Mouse (Mus musculus) gastrocnemius, adult 2 months (tissue): ENCODE measurements around the gene Actr2. TPM values are rescaled to one million over a fixed set of nuclear protein-coding genes. Genes with fewer than 3 reads are reported as not detected.
"Not testable (repeated sequence)": the region's sequence is repeated elsewhere in the genome, so short reads cannot be mapped to it uniquely, and the experiment has no call there.

Source experiments
- DNase-seq: peaks from one replicate; pipeline ENCODE4 v3.0.0; 2022
- H3K27ac ChIP-seq: fragments of 200-600 bp; 2 replicates; pipeline ENCODE4 v1.8.1; 2022; ENCODE audit warnings: mild to moderate bottlenecking
- H3K4me3 ChIP-seq: fragments of 200-600 bp; 2 replicates; pipeline ENCODE4 v1.8.1; 2022; ENCODE audit warnings: mild to moderate bottlenecking, moderate library complexity
- CTCF ChIP-seq: fragments of 200-600 bp; IDR thresholded peaks from 2 replicates; pipeline ENCODE4 v1.8.1; 2022; ENCODE audit warnings: antibody characterized with exemption, mild to moderate bottlenecking, moderate library complexity
- intact Hi-C: fragments of 180-260 bp; cut with DNase I; formaldehyde crosslinking; loops from one replicate; pipeline ENCODE4 v1.15.1; 2025
- total RNA-seq, 2 experiments: library from RNA; stranded (reverse); gene quantifications; 2 replicates each; pipeline ENCODE4 v1.2.3; 2021

The Actr2 gene
- total RNA-seq, 2 experiments from 2014 or later = 35.8 to 44.1 TPM

DNA sequence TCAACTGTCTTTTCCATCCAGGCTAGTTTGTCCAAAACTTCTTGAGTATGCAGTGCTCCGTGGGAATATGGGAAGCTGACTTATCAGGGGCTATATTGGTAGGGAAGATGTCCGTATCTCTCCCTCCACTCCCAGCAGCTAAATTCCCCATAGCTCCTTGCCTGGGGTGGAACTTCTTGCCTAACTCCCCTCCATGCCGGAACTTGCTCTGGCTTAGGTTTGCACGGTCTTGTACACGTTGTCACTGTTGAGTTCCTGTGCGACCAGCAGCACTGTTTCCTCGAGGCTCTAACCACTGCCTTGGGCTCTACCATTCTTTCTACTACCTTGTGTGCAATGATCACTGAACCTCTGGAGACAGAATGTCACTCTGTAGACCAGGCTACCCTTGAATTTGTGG is 4.6 kb downstream of the Actr2 start:
- no peak for DNase-seq
- TF ChIP-seq CTCF = no peak
- intact Hi-C loops = no loop called here

GRCm38 (mm10) chr11:20107683-20108082 is 5.0 kb downstream of the Actr2 start:
- DNase-seq = no peak
- H3K27ac ChIP-seq = no peak overlapping the region
- no peak overlapping the region for H3K4me3 ChIP-seq
- intact Hi-C loops = no loop called here
- no peak for TF ChIP-seq CTCF

More for the DNA sequence above, 4.6 kb downstream of the Actr2 start:
- H3K27ac ChIP-seq = no peak overlapping the region
- no peak overlapping the region for H3K4me3 ChIP-seq

DNA sequence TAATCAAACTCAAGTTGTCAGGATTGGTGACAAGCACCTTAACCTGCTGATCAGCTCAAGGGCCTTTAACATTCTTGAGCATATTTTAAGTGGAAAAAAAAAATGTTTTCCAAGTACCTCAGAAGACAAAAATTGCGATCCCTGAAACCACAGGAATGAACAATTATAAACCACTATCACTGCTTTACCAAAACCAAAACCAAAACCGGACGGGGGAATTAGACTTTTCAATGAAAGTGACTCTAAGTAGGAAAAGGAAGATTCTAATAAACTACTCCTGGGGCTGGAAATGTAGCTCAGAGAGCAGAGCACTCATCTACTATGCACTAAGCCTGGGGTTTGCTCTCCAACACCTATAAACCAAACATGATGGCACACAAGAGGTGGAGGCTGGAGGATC is 5.8 kb downstream of the Actr2 start:
- no peak for DNase-seq
- Histone ChIP-seq H3K4me3 (no peak overlapping the region), H3K27ac (no peak overlapping the region)
- intact Hi-C loops = no loop called here
- no peak for TF ChIP-seq CTCF

DNA sequence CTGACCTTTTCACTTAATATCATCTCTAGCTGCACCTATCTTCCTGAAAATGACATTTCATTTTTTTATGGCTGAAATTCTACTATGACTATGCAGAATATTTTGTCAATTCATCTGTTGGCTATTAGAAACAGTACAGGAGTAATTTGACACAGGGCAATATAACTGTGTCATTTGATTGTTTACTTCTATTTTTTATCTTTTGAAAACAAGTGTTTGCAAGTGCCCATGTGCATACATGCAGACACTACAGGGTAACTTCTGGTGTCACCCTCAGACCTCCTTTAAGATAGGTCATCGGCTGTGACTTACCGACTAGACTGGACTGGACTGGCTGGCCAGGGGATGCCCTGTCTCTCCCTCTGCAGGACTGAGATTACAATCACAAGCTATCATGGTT is 8.8 kb downstream of the Actr2 start:
- TF ChIP-seq CTCF = no peak
- no peak for DNase-seq
- no peak overlapping the region; the same call in 1 of the 2 replicates for H3K27ac ChIP-seq
- H3K4me3 ChIP-seq = no peak overlapping the region
- intact Hi-C loops = no loop called here

DNA sequence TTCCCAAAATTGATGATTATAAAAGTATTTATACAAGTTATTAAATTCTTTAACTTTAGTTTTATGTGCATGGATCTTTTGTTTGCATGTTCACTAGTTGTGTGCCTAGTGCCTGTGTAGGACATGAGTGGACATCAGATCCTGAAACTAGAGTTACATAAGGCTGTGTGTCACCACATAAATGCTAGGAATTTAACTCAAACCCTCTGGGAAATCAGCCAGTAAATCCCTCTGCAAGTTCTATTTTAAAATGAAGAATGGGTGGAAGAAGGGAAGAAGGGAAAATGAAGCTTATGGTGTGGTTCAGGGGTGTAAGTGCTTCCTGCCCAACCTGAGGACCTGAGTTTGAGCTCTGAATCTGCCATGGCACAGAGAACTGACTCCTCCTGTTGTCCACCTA is 26.4 kb downstream of the Actr2 start:
- DNase-seq = no peak
- TF ChIP-seq CTCF = no peak
- Histone ChIP-seq H3K4me3 (no peak overlapping the region), H3K27ac (no peak overlapping the region)
- intact Hi-C loops = no loop called here

DNA sequence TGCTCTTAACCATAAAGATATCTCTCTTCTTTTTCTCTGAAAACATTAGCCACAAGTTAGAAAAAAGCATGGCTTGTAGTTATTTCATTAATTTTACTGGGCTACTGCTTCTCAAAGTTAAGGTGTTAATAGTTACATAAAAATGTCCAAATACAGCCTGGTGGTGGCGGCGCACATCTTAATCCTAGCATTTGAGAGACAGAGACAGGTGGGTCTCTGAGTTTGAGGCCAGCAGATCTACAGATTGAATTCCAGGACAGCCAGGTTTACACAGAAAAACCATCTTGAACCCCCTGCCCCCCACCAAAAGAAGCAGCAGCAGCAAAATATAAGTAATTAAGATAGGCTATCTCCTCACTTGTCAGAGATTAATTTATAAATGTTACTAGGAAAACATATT is 27.1 kb downstream of the Actr2 start:
- Histone ChIP-seq H3K27ac (no peak overlapping the region), H3K4me3 (no peak overlapping the region)
- intact Hi-C loops = no loop called here
- TF ChIP-seq CTCF = no peak
- DNase-seq = no peak

DNA sequence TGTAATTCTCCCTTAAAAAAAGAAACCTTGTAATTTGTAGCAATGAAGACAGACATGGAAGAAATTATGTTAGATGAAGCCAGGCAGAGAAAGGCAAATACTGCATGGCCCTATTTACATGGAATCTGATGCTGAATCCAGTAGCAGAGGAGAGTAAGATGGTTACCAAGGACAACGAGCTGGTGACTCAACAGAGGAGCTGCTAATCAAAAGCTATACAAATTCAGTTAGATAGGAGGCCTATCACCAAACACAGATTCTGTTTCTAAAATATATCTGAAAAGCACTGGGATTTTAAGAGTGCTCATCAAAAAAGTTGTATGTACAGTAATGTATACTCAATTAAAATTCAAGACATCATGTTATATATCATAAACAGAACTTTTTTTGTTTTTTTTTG is 37.3 kb downstream of the Actr2 start:
- Histone ChIP-seq H3K4me3 (no peak overlapping the region), H3K27ac (no peak overlapping the region)
- intact Hi-C loops = no loop called here
- no peak for TF ChIP-seq CTCF
- no peak for DNase-seq

DNA sequence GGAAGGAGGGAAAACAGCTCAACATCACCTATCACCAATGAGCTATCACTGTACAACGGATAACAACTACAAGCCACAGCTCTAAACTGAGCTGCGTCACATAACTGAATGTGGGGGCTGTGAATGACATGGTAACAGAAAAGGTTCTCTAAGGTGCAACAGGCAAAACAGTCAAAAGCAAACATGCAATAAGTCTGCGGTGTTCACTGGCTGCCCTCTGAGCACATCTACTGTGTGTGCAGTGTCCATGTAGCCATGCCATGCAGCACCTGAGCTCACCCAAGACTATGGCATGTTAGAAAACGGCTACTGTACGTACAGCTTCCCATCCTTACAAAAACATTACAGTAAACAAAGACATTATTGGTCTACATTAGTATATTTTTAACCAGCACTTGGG is 39.9 kb downstream of the Actr2 start:
- intact Hi-C loops = loop anchor here (2.0 kb wide), 1 partner anchor 250 kb away; no protein-coding TSS in a partner anchor
- no peak overlapping the region for H3K27ac ChIP-seq
- no peak for DNase-seq
- TF ChIP-seq CTCF = no peak
- H3K4me3 ChIP-seq = no peak overlapping the region

DNA sequence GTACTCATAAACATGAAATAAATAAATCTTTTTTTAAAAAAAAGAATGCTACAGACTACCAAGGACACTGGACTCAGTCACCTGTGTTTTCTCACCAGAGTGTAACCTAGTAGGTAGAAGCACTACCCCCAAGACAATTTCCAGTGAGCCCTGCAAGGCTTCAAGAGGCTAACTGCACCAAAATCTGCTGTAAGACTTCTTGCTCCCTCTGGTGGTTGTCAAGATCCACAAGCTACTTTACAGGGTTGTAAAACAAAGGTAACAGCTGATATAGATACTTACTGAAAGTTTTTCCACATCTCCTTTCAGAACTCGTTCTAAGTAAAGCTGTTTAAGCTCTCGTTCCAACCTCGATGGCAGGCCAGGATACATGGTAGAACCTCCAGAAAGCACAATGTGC is 40.5 kb downstream of the Actr2 start:
- no peak overlapping the region for H3K27ac ChIP-seq
- H3K4me3 ChIP-seq = no peak overlapping the region
- peak; percentile 81 for TF ChIP-seq CTCF
- intact Hi-C loops = loop anchor here (2.0 kb wide), 1 partner anchor 249 kb away; no protein-coding TSS in a partner anchor
- DNase-seq = no peak

GRCm38 (mm10) chr11:20068346-20069004 is 44.2 kb downstream of the Actr2 start:
- no peak for DNase-seq
- TF ChIP-seq CTCF = no peak
- Histone ChIP-seq H3K4me3 (no peak overlapping the region), H3K27ac (no peak overlapping the region)
- intact Hi-C loops = no loop called here

DNA sequence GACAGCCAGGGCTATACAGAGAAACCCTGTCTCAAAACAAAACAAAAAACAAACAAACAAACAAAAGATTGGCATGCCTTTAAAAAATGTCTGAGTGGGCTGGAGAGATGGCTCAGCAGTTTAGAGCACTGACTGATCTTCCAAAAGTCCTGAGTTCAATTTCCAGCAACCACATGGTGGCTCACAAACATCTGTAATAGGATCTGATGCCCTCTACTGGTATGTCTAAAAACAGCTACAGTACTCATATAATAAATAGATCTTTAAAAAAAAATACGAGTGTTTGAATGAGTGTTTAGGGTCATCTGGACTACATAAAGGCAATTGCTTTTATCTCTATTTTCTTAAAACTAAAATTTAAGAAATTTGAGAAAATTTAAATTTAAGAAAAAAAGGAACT is 45.2 kb downstream of the Actr2 start:
- H3K4me3 ChIP-seq = no peak overlapping the region
- TF ChIP-seq CTCF = peak; percentile 56
- intact Hi-C loops = no loop called here
- no peak overlapping the region for H3K27ac ChIP-seq
- DNase-seq = no peak

DNA sequence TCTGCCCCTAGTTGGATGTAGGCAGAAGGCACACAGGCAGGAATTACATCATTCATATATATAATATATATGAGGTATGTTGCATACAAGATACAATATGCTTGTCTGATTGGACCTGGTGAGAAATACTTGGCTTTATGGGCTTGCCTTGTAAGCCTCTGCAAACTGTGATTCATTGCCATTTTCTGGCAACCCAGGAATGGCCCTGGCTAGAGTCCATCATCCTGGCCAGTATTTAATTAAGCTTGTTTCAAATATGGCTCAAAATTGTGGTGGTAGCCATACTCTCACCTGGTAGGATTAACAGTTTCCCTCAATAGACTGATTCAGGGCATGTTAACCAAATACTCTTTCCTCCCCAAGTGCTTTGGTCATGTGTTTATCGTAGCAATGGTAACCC is 46.6 kb downstream of the Actr2 start:
- Histone ChIP-seq H3K4me3 (no peak overlapping the region), H3K27ac (no peak overlapping the region)
- TF ChIP-seq CTCF = no peak
- no peak for DNase-seq
- intact Hi-C loops = no loop called here

GRCm38 (mm10) chr11:20064926-20065325 is 47.8 kb downstream of the Actr2 start:
- H3K4me3 ChIP-seq = no peak overlapping the region
- H3K27ac ChIP-seq = no peak overlapping the region
- DNase-seq = no peak
- intact Hi-C loops = no loop called here
- TF ChIP-seq CTCF = no peak

DNA sequence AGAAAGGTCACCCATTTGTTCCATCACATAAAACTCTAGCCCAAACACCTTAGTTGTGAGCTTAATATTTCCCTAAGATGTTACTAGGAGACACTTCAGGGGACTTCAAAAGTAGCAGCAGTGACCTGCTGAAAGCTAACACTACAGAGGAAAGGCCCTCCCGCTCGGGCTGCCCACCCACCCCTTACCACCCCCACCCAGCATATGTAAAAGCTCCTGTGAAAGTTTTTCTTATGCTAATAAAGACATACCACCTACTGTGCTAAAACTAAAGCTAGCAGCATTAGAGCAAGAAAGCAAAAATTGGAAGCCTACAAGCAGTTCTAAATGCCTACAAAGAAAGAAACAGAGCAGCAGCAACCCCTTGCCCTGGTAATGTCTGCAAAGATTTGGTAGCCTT is 48.6 kb downstream of the Actr2 start:
- intact Hi-C loops, H3K4me3 ChIP-seq, DNase-seq, H3K27ac ChIP-seq: not testable (repeated sequence)

- intact Hi-C loops, H3K4me3 ChIP-seq, H3K27ac ChIP-seq, DNase-seq: not testable (repeated sequence)
These were observed 49.9 kb downstream of the Actr2 start for GRCm38 (mm10) chr11:20062801-20063200.
